Mouse (Mus musculus) activated CD4-positive, CD25-positive, alpha-beta regulatory T cell, adult 9 weeks (primary cell): Measurements from ENCODE around the gene Vmn2r74. TPM values are rescaled to one million over a fixed set of nuclear protein-coding genes. Genes with fewer than 3 reads are reported as not detected.

Source experiments
- polyA plus RNA-seq: library from polyadenylated mRNA; unstranded; fragments of 100-300 nt; shearing (Covaris generic); gene quantifications from one replicate; pipeline ENCODE4 v1.2.1, GENCODE M21; 2017

Gene Vmn2r74
- not detected for polyA plus RNA-seq

GRCm38 (mm10) chr7:85961529-85961928 lies at the start of gene Vmn2r74:
Gene Vmn2r74 (minus strand): TSS chr7:85961629.

Other genes starting within 250 kb of the Vmn2r74 start
- gene Vmn2r72, start 206.5 kb downstream of the Vmn2r74 start, polyA plus RNA-seq = not detected
- not detected for gene Vmn2r73, start 85.4 kb downstream of the Vmn2r74 start, polyA plus RNA-seq
- not detected for gene Vmn2r75, start 210.1 kb upstream of the Vmn2r74 start, polyA plus RNA-seq